Mouse (Mus musculus) kidney, adult 18-20 months (tissue): Measurements from ENCODE around the gene Cd209b.
A peak's percentile ranks its signal among the peaks of the same experiment; 100 is the strongest.

Experiments used
- DNase-seq: peaks from one replicate; pipeline ENCODE4 v3.0.0; 2021

The Cd209b gene

DNA sequence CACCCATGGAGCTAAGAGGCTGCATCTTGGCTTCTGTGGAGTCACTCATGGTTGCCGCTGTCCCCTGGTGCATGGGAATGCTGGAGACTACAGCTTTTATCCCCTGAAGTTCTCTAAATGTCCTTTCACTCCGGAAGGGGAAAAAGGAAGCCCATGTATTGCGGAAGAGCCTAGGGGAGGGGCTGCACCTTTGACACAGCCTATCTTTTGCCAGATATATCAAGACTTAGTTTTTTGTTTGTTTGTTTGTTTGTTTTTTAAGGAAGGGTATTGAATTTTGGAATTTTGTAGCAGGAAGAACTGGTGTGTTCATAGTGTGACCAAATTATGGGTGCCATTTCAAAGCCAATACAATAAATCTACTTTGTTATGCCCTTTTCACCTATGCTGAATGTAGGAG lies at the start of gene Cd209b:
Cd209b (minus strand) TSS at position 101 of the 400 bp plus-strand sequence.
- no peak for DNase-seq

DNA sequence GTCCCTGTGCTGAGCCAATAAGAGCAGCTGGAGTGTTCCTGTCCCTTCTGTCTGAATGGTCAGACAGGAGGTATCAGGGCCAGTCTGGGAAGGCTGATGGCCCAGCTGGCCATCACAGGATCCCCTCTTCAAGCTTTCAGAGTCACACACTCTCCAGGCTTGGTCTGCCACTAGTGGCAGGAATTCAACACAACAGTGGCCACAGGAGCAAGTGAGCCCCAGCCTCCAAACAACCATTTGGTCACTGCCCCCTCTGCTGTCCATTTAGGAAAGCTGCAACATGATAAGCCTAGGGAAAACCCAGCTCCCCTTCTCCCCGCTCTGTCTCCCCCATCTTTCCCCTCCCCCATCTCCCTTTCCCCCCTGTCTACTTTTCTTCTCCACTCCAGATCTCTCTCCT lies 29.4 kb upstream of the Cd209b start:
- DNase-seq: peak; percentile 14

DNA sequence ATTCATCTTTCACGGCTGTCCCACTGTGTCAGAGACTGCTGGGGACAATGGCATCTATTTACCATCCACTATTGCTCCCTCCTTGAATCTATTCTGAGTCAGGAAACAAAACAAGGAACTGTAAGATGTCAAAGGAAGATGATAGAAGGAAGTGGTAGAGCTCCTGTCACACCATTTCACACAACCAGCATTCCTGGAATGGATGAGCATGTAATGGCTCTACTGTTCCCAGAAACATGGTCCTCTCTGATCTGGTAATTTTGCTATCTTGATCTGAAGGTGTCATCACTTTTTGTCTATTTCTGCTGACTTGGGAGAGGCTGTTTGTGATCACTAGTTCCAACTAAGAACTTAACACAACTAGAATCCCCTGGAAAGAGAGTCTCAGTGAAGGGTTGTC lies 28.0 kb upstream of the Cd209b start, which contains the start of gene Cd209c:
Cd209c (minus strand) TSS at position 101 of the 400 bp plus-strand sequence.
- DNase-seq: no peak

DNA sequence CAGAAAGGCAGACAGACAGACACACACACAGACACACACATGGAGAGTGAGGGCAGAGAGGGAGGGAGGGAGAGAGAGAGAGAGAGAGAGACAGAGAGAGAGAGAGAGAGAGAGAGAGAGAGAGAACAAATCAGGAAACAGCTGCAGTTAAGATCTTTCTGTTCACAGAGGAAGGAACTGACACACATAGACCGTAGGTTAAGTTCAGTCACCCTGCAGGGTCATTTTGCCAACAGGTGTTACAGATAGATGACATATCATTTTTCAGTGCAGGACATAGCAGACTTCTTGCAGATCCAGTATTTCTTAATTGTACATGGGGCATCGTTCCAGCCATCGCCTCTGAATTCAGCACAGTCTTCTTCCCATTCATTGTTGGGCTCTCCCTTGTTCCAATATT lies 13.4 kb upstream of the Cd209b start:
- DNase-seq: no peak

DNA sequence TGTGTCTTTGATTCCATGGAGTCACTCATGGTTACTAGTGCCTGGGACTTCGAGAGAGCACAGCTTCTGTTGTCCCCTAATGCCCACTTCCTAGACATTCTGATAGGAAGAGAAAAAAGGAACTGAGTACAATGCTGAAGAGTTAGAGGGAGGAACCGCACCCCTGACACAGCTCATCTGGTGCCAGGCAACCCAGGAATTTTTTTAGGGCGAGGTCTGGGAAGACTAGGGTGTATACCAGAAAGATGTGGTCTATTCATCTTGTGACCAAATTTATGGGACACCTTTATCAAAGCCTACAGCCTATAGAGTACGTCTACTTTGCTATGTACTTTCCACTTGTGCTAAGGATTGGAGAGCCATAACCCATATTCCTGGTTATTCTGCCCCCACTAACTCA lies 48.2 kb downstream of the Cd209b start, which contains the start of gene Cd209d:
Cd209d (minus strand) TSS at position 101 of the 400 bp plus-strand sequence.
- no peak for DNase-seq

DNA sequence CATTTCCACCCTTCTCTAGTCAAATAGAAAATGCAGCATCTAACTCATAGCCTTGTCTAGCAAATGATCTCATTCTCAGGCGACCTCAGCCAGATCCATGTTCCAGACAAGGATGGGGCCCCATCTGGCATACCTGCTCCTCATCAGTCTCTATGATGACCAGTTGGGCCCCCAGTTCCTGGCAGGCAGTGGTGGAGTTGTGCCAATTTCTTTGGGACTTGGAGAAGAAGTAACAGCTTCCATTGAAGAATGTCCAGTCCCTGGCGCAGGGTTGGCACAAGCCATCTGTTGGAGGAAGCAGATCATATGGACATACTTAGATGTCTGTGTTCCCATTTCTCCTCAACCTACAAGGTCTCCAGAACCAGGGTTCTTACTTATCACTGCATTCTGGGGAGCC lies 50.5 kb downstream of the Cd209b start:
- no peak for DNase-seq
